Mouse (Mus musculus): ENCODE measurements around the gene Mrgpra2b. TPM values are rescaled to one million over a fixed set of nuclear protein-coding genes. Genes with fewer than 3 reads are reported as not detected.
"Not testable (repeated sequence)": the region's sequence is repeated elsewhere in the genome, so short reads cannot be mapped to it uniquely, and the experiment has no call there.

Gene Mrgpra2b
- polyA plus RNA-seq (2012; fragmentation: generic; extraction: Trizol) = not detected
- long read RNA-seq, experiment 1 = 0 reads
- long read RNA-seq, experiment 2 = 0 reads

DNA sequence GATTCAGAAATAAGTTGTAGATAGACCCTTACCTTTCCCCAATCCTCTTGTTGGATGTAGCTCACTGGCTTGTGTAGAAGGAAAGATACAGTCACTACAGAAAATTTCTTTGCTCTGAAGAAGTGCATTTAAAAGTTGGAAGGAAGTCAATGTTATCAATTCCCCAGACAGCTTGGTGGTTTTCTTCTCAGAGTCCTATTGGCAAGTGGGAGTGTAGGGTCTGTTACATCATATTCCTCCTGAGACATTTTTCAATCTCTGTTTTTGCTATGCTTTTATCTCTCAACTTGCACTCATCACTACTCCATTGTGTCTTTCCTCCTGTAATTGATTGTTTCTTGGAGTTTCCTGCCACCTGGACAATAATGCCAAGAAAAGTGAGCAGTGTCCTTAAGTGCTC, at the start of gene Mrgpra2b:
Gene Mrgpra2b, minus strand, starts transcription at position 101 of the 400 bp plus-strand sequence.
- H3K4me3 ChIP-seq (ENCODE audit: insufficient read depth, poor library complexity, severe bottlenecking) = no peak within 1 kb of the TSS
- no peaks in the 10 kb centered on the region for H3K79me2 ChIP-seq (ENCODE audit: control insufficient read depth, insufficient read depth)
- no peak for TF ChIP-seq USF1 (IDR thresholded peaks at IDR 0.05; ENCODE audit: low read depth)
- TF ChIP-seq MYOG (IDR thresholded peaks at IDR 0.05; ENCODE audit: control insufficient read depth, extremely low read depth, insufficient read length) = no peak
- TF ChIP-seq CEBPB (IDR thresholded peaks at IDR 0.05; ENCODE audit: low read depth) = no peak
- TF ChIP-seq CTCF (IDR thresholded peaks at IDR 0.05; ENCODE audit: control insufficient read depth, insufficient read depth, insufficient read length) = no peak
- TF ChIP-seq MAX (IDR thresholded peaks at IDR 0.05) = no peak
- no peak for TF ChIP-seq FOSL1 (IDR thresholded peaks at IDR 0.05; ENCODE audit: insufficient read depth, low read length, poor library complexity, severe bottlenecking)
- no peak for TF ChIP-seq MYOD1 (IDR thresholded peaks at IDR 0.05; ENCODE audit: control insufficient read depth, insufficient read length, low read depth)
- H3K27me3 ChIP-seq (ENCODE audit: control insufficient read depth, insufficient read depth, insufficient read length) = no peaks in the 10 kb centered on the region
- H3K36me3 ChIP-seq (ENCODE audit: control insufficient read depth, insufficient read depth) = no peaks in the 10 kb centered on the region
- H3K79me3 ChIP-seq (ENCODE audit: low read depth) = no peaks in the 10 kb centered on the region
- H3ac ChIP-seq (ENCODE audit: control insufficient read depth, insufficient read length, low read depth) = no peak within 1 kb of the TSS

DNA sequence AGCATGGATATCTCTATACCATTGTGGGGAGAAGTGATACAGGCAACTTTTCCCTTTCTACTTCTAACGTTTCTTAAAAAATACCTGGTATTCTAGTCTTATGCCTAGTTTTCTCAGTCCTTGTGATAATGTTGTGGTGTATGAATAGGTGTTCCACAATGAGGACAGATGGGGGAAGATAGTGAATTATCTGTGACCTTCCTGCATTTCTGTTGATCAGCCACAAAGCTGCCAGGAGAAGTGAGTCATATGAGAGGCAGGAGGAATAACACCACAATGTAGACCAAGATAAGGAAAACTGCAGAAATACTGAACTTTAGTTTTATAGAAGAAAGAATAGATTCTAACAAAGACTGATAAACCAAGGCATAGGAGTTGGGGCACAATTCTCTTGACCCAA, 12.3 kb downstream of the Mrgpra2b start:
- Histone ChIP-seq H3K79me2 (ENCODE audit: control insufficient read depth, insufficient read depth) (no peaks in the 10 kb centered on the region), H3K27me3 (ENCODE audit: control insufficient read depth, insufficient read depth, insufficient read length) (no peaks in the 10 kb centered on the region), H3K79me3 (ENCODE audit: low read depth) (no peaks in the 10 kb centered on the region), H3K4me3 (ENCODE audit: insufficient read depth, poor library complexity, severe bottlenecking) (no peak overlapping the region), H3ac (ENCODE audit: control insufficient read depth, insufficient read length, low read depth) (no peak overlapping the region), H3K36me3 (ENCODE audit: control insufficient read depth, insufficient read depth) (no peaks in the 10 kb centered on the region)
- TF ChIP-seq MAX (IDR thresholded peaks at IDR 0.05) (no peak), CTCF (IDR thresholded peaks at IDR 0.05; ENCODE audit: control insufficient read depth, insufficient read depth, insufficient read length) (no peak), FOSL1 (IDR thresholded peaks at IDR 0.05; ENCODE audit: insufficient read depth, low read length, poor library complexity, severe bottlenecking) (no peak), MYOD1 (IDR thresholded peaks at IDR 0.05; ENCODE audit: control insufficient read depth, insufficient read length, low read depth) (no peak), MYOG (IDR thresholded peaks at IDR 0.05; ENCODE audit: control insufficient read depth, extremely low read depth, insufficient read length) (no peak), USF1 (IDR thresholded peaks at IDR 0.05; ENCODE audit: low read depth) (no peak), CEBPB (IDR thresholded peaks at IDR 0.05; ENCODE audit: low read depth) (no peak)

DNA sequence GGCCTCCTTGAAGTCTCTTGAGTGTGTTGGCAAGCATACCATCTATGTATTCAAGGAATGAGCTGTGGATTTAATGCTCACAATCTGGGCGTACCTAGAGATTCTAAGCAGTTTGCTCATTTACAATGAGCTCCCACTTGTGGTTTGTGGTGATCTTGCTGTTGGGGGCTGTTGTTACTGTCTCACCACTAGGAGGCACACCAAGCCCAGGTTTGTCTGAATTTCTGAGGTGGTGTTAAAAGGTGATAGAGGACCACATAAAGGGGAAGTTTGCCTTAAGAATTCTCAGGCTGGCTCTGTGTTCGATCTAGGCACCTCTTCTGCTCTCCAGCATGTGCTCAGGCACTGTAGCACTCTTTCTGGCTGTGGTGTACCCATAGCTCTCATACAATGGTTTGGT, 13.6 kb downstream of the Mrgpra2b start:
- Histone ChIP-seq H3ac (ENCODE audit: control insufficient read depth, insufficient read length, low read depth) (no peak overlapping the region), H3K27me3 (ENCODE audit: control insufficient read depth, insufficient read depth, insufficient read length) (no peaks in the 10 kb centered on the region), H3K4me3 (ENCODE audit: insufficient read depth, poor library complexity, severe bottlenecking) (no peak overlapping the region), H3K79me3 (ENCODE audit: low read depth) (no peaks in the 10 kb centered on the region), H3K79me2 (ENCODE audit: control insufficient read depth, insufficient read depth) (no peaks in the 10 kb centered on the region), H3K36me3 (ENCODE audit: control insufficient read depth, insufficient read depth) (no peaks in the 10 kb centered on the region)
- TF ChIP-seq USF1 (IDR thresholded peaks at IDR 0.05; ENCODE audit: low read depth) (no peak), CEBPB (IDR thresholded peaks at IDR 0.05; ENCODE audit: low read depth) (no peak), MYOG (IDR thresholded peaks at IDR 0.05; ENCODE audit: control insufficient read depth, extremely low read depth, insufficient read length) (no peak), MYOD1 (IDR thresholded peaks at IDR 0.05; ENCODE audit: control insufficient read depth, insufficient read length, low read depth) (no peak), MAX (IDR thresholded peaks at IDR 0.05) (no peak), FOSL1 (IDR thresholded peaks at IDR 0.05; ENCODE audit: insufficient read depth, low read length, poor library complexity, severe bottlenecking) (no peak), CTCF (IDR thresholded peaks at IDR 0.05; ENCODE audit: control insufficient read depth, insufficient read depth, insufficient read length) (no peak)

DNA sequence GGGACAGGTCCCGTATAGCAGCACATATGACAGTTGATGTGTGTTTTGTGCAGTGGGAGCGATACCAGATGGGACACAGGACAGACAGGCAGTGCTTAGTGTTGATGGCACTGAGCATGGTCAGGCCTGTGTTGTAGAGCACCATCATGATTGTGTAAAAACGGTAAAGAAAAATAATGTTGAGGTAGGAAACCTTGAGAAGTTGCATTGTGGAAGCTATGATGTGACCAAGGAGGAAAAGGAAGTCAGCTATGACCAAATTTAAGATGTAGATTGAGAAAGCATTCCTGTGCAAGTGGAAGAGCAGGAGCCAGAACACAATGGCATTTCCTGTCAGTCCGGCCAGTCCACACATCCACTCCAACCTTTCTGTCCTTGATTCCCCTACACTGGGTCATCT, 25.7 kb downstream of the Mrgpra2b start:
- no peak overlapping the region for H3ac ChIP-seq (ENCODE audit: control insufficient read depth, insufficient read length, low read depth)
- TF ChIP-seq MYOG (IDR thresholded peaks at IDR 0.05; ENCODE audit: control insufficient read depth, extremely low read depth, insufficient read length) (no peak), CTCF (IDR thresholded peaks at IDR 0.05; ENCODE audit: control insufficient read depth, insufficient read depth, insufficient read length) (no peak), CEBPB (IDR thresholded peaks at IDR 0.05; ENCODE audit: low read depth) (no peak), MAX (IDR thresholded peaks at IDR 0.05) (no peak)
- no peaks in the 10 kb centered on the region for H3K79me2 ChIP-seq (ENCODE audit: control insufficient read depth, insufficient read depth)
- no peak overlapping the region for H3K4me3 ChIP-seq (ENCODE audit: insufficient read depth, poor library complexity, severe bottlenecking)
- H3K27me3 ChIP-seq (ENCODE audit: control insufficient read depth, insufficient read depth, insufficient read length) = no peaks in the 10 kb centered on the region
- H3K36me3 ChIP-seq (ENCODE audit: control insufficient read depth, insufficient read depth) = no peaks in the 10 kb centered on the region
- H3K79me3 ChIP-seq (ENCODE audit: low read depth) = no peaks in the 10 kb centered on the region

- H3K4me3 ChIP-seq (ENCODE audit: insufficient read depth, poor library complexity, severe bottlenecking); H3K27me3 ChIP-seq (ENCODE audit: control insufficient read depth, insufficient read depth, insufficient read length); H3ac ChIP-seq (ENCODE audit: control insufficient read depth, insufficient read length, low read depth); H3K36me3 ChIP-seq (ENCODE audit: control insufficient read depth, insufficient read depth); H3K79me3 ChIP-seq (ENCODE audit: low read depth); H3K79me2 ChIP-seq (ENCODE audit: control insufficient read depth, insufficient read depth): not testable (repeated sequence)
These were observed 37.4 kb downstream of the Mrgpra2b start for GRCm38 (mm10) chr7:47491266-47491665.

GRCm38 (mm10) chr7:47489438-47489837, 39.2 kb downstream of the Mrgpra2b start:
- not testable (repeated sequence) for H3K27me3 ChIP-seq (ENCODE audit: control insufficient read depth, insufficient read depth, insufficient read length); H3K79me3 ChIP-seq (ENCODE audit: low read depth); H3K36me3 ChIP-seq (ENCODE audit: control insufficient read depth, insufficient read depth); H3K4me3 ChIP-seq (ENCODE audit: insufficient read depth, poor library complexity, severe bottlenecking); H3ac ChIP-seq (ENCODE audit: control insufficient read depth, insufficient read length, low read depth); H3K79me2 ChIP-seq (ENCODE audit: control insufficient read depth, insufficient read depth)

DNA sequence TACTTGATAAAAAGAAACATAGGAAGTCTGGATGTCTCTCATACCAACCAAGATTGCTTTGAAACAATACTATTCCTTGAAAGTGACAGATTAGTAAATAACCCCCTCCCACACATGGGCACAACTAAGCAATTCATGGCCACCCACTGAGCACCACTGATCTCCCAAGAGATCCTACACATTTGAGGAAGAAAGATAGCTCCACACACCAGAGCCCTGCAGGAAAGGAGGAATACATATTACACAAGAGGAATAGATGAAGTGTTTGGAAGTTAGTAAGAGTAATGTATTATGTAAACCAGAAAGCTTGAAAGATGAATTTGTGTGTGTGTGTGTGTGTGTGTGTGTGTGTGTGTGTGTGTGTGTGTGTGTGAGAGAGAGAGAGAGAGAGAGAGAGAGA, 45.5 kb downstream of the Mrgpra2b start:
- H3K79me3 ChIP-seq (ENCODE audit: low read depth); H3K4me3 ChIP-seq (ENCODE audit: insufficient read depth, poor library complexity, severe bottlenecking); H3K36me3 ChIP-seq (ENCODE audit: control insufficient read depth, insufficient read depth); H3ac ChIP-seq (ENCODE audit: control insufficient read depth, insufficient read length, low read depth); H3K27me3 ChIP-seq (ENCODE audit: control insufficient read depth, insufficient read depth, insufficient read length); H3K79me2 ChIP-seq (ENCODE audit: control insufficient read depth, insufficient read depth): not testable (repeated sequence)

DNA sequence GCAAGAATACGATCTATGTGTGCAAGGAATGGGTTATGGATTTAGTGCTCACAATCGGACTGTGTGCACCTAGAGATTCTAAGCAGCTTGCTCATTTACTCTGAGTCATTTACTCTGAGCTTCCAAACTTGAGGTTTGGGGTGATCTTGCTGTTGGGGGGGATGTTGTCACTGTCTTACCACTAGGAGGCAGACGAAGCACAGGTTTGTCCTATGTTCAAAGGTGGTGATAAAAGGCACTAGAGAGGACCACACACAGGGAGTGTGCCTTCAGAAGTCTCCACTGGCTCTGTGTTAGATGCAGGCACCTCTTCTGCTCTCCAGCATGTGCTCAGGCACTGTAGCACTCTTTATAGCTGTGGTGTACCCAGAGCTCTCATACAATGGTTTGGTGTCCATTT, 54.8 kb downstream of the Mrgpra2b start:
- not testable (repeated sequence) for H3K79me2 ChIP-seq (ENCODE audit: control insufficient read depth, insufficient read depth); H3K4me3 ChIP-seq (ENCODE audit: insufficient read depth, poor library complexity, severe bottlenecking); H3K27me3 ChIP-seq (ENCODE audit: control insufficient read depth, insufficient read depth, insufficient read length); H3ac ChIP-seq (ENCODE audit: control insufficient read depth, insufficient read length, low read depth); H3K36me3 ChIP-seq (ENCODE audit: control insufficient read depth, insufficient read depth); H3K79me3 ChIP-seq (ENCODE audit: low read depth)

DNA sequence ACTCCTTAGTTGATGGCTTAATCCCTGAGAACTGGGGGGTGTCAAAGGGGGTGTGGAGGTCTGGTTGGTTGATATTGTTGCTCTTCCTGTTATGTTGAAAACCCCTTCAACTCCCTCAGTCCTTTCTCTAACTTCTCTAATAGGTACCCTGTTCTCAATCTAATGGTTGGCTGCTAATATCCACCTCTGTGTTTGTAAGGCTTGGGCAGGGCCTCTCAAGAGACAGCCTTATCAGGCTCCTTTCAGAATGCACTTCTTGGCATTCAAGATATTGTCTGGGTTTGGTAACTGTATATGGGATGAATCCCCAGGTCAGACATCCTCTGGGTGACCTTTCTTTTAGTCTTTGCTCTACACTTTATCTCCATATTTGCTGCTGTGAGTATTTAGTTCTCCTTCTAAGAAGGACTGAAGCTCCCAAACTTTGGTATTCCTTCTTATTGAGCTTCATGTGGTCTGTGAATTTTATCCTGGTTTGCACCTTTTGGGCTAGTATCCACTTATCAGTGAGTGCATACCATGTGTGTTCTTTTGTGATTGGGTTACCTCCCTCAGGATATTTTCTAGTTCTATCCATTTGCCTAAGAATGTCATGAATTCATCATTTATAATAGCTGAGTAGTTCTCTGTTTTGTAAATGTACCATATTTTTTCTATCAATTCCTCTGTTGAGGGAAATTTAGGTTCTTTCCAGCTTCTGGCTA, 63.2 kb downstream of the Mrgpra2b start:
- not testable (repeated sequence) for H3ac ChIP-seq (ENCODE audit: control insufficient read depth, insufficient read length, low read depth); H3K79me3 ChIP-seq (ENCODE audit: low read depth); H3K36me3 ChIP-seq (ENCODE audit: control insufficient read depth, insufficient read depth); H3K79me2 ChIP-seq (ENCODE audit: control insufficient read depth, insufficient read depth); H3K4me3 ChIP-seq (ENCODE audit: insufficient read depth, poor library complexity, severe bottlenecking); H3K27me3 ChIP-seq (ENCODE audit: control insufficient read depth, insufficient read depth, insufficient read length)
